Mouse (Mus musculus) neutrophil, adult 5-6 weeks (primary cell): ENCODE data around the gene Hnrnph2. TPM values are rescaled to one million over a fixed set of nuclear protein-coding genes. Genes with fewer than 3 reads are reported as not detected.

ENCODE experiments used
- ATAC-seq: fragments of 151-379, 151-347 bp; 2 replicates; pipeline ENCODE4 v1.8.0; 2017; ENCODE audit warnings: mild to moderate bottlenecking, moderate TSS enrichment; ENCODE audit not compliant: insufficient number of reproducible peaks, poor library complexity, low FRiP score, severe bottlenecking; ENCODE audit errors: extremely low read depth
- total RNA-seq: library from RNA; stranded (forward); fragments of 200-1000 nt; gene quantifications from 2 replicates; pipeline ENCODE4 v1.2.3, GENCODE M21; 2017

Hnrnph2 gene
- total RNA-seq, 1 experiment from 2014 or later, result 219 TPM

DNA sequence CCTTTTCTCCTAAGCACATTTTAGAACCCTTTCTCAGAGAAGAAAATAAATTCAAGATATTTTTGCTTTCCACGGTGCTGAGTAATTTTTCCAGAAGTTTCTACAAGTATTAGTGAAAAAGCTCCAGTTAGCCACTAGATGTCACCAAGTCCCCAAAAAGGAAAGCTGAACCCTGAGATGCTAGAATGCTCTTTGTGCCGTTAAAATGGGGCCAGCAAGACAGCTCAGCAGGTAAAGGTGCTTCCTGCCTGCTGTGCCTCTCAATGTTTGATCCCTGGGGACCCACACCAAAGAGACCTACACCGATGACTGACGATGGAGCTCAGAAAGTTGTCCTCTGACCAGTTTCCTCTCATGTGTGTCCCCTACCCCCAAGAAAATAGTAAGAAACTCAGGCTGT lies 8.5 kb downstream of the Hnrnph2 start:
- peak; percentile 48; the same call in 1 of the 2 replicates for ATAC-seq

GRCm38 (mm10) chrX:134610984-134611383 lies 10.0 kb downstream of the Hnrnph2 start:
- no peak for ATAC-seq

DNA sequence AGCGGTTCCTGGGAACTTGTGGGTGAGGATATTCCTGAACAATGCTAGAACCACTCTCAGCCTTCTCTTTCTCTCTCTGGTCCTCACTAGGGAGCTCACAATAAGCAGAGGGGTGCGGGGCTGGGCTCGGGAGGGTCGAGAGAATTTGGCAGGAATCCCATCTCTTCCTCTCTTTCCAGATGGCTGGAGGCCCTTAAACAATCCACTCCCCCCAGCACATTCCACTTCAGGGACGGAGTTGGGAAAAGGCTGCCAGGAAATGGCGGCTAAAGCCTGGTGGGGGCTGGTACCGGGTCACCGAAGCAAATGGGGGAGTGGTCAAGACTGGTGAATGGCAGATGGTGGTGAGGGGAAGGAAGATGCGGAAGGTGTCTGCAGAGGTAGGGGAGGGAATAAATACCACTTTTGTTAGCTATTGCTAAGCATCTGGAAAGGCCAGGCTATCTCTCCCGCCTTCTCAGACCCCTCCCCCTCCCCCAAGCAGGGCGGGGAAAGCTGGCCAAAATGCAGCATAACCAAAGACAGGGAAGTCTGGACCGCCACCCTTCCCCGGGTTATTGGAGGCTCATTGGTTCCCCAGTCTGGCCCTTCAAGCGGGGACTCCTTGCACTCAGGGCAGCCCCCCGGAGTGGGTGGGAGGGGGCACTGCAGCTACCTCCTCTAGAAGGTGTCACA lies 11.4 kb downstream of the Hnrnph2 start:
- peak; percentile 23; the same call in 1 of the 2 replicates for ATAC-seq

- ATAC-seq, result no peak
Measured at GRCm38 (mm10) chrX:134614306-134614705, 13.3 kb downstream of the Hnrnph2 start.

DNA sequence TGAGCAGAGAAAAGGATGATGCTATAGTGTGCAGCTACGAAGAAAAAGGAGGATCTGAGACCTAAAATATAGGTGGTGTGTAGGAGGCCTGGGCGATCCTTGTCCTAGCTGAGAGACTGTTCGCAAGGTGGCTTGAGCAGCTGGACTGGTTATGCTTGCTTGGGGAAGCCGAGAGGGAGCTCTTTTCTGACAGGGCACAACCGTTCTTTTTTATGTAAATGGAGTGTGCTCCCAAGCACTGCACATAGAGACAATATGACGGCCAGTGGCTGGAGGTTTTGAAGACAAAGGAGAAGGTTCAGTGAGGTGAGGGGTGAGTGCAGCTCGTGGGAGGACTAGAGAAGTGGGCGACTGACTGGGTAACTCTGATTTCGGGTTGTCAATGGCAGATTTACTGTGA lies 18.7 kb downstream of the Hnrnph2 start:
- no peak for ATAC-seq

DNA sequence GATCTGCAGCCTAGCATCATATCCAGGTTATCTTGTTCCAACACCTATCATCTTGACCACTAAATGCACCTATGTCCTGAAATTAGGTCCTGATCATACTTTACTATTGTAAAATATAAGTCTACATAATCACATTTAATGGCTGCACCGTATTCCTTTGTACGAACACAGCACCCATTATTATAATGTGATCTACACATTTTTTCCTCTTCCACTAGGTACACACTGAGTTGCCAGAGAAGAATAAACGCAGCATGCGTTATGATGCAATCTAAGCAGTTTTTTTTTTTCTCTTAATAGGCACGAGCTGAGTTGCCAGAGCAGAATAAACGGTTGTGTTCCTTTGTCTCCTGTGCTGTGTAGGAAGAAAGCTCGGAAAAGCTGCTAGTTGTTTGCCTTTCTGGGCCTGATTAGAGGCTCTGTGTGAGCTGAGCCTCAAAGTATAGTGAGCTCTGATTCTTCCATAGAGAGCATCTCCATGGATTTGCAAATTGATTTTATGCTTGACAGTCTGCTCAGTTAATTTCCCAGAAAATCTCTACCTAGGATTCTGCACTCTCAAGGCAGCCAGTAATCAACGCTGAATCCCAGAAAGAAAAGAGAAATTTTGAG lies 19.4 kb downstream of the Hnrnph2 start:
- no peak for ATAC-seq

GRCm38 (mm10) chrX:134621685-134622084 lies 20.7 kb downstream of the Hnrnph2 start:
- no peak for ATAC-seq

DNA sequence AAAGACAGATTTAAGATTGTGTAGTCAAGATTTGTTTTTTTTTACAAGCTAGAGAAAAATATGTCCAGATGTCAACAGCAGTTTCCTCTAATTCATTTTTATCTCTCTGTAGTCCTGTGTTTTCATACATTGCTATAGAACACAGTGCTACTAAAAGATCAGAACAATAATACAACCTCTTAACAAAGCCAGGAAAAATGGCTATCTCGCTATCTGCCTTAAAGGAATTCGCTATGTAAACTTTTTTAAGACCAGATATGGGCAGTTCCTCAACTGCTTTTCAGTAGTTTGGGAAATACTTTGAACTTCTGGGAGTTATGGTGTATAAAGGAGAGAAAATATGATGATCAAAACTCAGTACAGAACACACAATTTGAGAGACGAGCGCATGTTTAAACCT lies 22.4 kb downstream of the Hnrnph2 start:
- no peak for ATAC-seq

DNA sequence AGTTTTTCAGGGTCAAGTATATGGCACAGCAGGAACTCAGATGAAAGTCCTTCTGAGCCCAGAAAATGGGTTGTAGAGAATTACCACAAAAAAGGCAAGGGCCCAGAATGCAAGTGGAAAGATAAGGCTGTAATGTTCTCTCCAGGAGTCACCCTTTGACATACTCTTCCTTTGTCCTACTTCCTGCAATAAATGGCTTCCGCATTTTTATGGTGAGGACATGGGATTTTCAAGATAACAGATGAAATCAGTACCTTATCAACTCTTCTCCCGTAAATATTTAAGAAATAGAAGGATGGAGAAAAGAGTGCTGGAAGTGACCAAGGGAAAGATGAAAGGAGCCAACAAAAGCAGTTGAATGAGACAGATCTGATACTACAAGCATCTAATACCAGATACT lies 27.2 kb downstream of the Hnrnph2 start:
- no peak for ATAC-seq

DNA sequence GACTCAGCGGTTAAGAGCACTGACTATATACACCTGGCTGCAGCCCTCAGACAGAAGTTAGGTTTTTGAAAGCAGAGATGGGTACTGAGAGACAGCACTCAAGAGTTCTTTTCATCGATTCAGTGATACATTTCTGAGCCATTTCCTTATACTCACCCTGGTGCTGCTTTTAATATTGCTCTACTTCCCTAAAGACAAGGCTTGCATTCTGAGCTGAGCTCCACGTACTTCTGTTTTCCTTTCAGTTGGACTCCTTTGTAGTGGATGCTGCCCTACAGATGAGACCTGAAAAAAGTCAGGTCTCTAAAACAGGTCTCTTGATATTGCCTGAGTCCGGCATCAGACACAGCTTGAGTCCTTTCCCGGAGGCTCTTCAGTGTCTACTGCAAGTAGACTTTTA lies 31.7 kb downstream of the Hnrnph2 start:
- no peak for ATAC-seq

DNA sequence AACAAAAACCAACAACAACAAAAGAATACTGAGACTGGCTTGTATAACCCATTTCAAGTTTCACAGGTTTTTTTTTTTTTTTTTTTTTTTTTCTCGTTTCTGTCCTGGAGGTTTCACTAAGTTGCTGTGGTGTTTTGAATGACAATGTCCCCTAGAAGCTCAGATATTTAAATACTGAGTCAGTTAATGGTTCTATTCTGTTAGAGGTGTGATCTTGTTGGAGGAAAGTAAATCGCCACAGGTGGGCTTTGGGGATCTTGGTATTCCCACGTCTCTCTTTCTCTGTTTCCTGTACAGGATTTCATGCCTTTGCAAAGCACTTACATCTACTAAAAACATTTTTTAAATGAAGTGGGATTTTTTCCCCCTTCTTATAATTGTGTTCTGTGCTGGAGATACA lies 34.1 kb downstream of the Hnrnph2 start:
- no peak for ATAC-seq

- no peak for ATAC-seq
Measured at GRCm38 (mm10) chrX:134635860-134636259, 34.9 kb downstream of the Hnrnph2 start.

DNA sequence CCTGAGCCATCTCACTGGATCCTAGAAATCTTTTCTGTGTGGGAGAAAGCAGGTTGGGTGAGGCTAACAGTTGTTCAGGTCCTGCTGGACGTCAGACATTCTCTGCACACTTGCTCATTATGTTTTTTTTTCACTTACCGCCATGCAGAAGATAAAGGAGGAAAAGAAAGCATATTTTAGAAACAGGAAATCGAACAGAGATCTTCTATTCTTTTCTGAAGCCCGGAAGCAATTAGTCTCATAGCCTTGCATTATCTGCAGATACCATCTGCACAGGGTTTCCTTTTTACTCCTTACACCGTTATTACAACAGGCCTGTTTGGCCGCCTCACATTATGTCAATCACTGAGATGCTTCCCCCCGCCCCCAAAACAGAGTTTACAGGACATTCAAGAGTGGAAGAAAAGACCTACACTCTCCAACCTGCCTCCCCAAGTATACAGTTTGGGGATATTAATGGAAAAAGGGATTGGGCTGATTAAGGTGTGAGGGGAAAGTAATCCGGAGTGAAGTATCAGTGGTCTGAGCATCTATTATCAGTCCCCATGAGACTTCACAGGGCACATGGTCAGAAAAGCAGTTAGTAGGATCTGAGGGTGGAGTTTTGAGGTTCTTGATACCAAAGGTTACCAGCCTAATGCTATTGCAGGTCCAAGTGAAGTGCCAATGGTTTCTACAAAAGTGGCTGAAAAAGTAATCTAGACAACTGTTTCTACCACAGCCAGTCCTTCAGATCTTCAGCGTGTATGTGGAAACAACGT lies 40.2 kb downstream of the Hnrnph2 start:
- no peak for ATAC-seq

DNA sequence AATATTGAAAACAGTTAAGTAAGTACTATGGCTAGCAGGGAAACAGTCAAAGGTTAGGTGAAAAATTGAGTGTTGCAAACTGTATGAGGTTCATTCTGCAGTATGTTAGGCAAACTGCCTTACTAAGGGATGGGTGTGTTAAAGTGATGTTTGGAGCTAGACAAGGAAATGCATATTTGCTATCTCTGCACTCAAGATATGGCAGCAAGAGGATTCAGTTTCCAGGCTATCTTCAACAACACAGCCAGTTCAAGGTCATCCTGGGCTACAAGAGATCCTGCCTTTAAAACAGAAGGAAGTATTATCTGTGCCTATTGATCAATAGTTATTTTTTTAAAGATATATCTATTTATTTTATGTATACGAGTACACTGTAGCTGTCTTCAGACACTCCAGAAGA lies 45.4 kb downstream of the Hnrnph2 start:
- no peak for ATAC-seq

GRCm38 (mm10) chrX:134647421-134647820 lies 46.4 kb downstream of the Hnrnph2 start:
- no peak for ATAC-seq

DNA sequence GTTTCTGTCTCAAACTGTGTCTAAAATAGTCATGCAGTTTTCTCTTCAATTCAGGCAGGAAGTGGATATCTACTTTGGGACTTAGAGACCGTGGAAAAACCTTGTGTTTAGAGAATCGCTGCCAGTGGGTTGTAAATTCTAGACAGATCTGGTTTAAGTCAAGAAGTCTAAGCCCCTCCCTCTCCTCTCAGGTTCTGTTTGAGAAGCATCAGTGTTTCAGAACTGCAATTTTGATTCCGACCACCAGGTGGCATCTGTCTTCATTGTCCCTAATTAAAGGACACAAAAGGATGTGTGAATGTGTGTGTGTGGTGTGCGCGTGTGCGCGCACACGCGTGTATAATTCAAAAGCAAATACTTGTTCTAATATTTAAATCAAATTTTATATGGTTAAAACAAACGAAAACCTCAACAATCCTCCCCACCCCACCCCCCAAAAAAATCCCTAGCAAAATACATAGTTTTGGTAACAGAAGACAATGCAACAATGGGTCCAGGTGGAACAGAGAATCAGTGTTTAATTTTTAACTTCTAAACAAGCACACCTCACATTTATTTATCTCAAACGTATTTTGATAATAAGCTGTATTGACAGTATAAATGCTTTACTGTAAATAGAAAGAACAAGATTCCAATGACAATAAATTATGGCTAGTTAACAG lies 47.2 kb downstream of the Hnrnph2 start:
- ATAC-seq, result peak; percentile 79

DNA sequence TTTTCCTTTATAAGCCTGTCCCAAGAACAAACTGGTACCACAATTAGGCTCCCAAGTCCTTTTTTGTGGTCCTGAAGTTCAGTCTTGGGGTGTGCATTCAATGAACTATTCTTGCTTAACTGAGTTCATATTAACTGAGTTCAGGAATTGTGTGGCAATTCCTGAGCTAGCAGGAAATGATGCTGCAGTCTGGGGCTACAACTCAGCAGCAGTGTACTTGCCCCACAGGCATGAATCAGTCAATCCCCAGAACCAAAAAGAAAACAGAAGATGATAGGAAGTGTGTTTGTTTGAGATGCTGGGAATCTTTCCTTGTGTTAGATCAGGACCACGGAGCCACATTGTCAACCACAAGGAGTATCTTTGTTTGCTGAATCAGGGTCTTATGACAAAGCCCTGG lies 51.1 kb downstream of the Hnrnph2 start:
- ATAC-seq, result no peak
